Mouse (Mus musculus) liver, embryonic 13.5 days (tissue): ENCODE measurements around the gene Tcl1b5. TPM values are rescaled to one million over a fixed set of nuclear protein-coding genes. Genes with fewer than 3 reads are reported as not detected.
"Not testable (repeated sequence)": the region's sequence is repeated elsewhere in the genome, so short reads cannot be mapped to it uniquely, and the experiment has no call there.

Experiments used
- ATAC-seq: fragments of 200-750 bp; cut with Nextera tagmentation; 2 replicates; pipeline ENCODE4 v1.8.0; 2017; ENCODE audit warnings: low read depth, mild to moderate bottlenecking, moderate number of reproducible peaks, moderate library complexity
- DNase-seq: peaks from one replicate; pipeline ENCODE4 v3.0.0; 2022
- H3K27ac ChIP-seq: fragments of 300-500 bp; sonication (generic); 2 replicates; pipeline ENCODE4 v1.5.1; 2015; ENCODE audit warnings: moderate library complexity, mild to moderate bottlenecking, inconsistent platforms
- H3K27me3 ChIP-seq: fragments of 300-500 bp; sonication (generic); 2 replicates; pipeline ENCODE4 v1.6.1; 2015; ENCODE audit warnings: mild to moderate bottlenecking, inconsistent platforms
- H3K36me3 ChIP-seq: fragments of 300-500 bp; sonication (generic); 2 replicates; pipeline ENCODE4 v1.6.1; 2015; ENCODE audit warnings: mild to moderate bottlenecking, inconsistent platforms
- H3K4me1 ChIP-seq: fragments of 300-500 bp; sonication (generic); replicated peaks from 2 replicates; pipeline ENCODE4 v1.6.1; 2015; ENCODE audit warnings: inconsistent platforms
- H3K4me2 ChIP-seq: fragments of 300-500 bp; sonication (generic); 2 replicates; pipeline ENCODE4 v1.6.1; 2015; ENCODE audit warnings: inconsistent platforms, mild to moderate bottlenecking, moderate library complexity
- H3K4me3 ChIP-seq: fragments of 300-500 bp; sonication (generic); replicated peaks from 2 replicates; pipeline ENCODE4 v1.5.1; 2015; ENCODE audit warnings: mild to moderate bottlenecking, inconsistent platforms
- H3K9ac ChIP-seq: fragments of 300-500 bp; sonication (generic); 2 replicates; pipeline ENCODE4 v1.6.1; 2015; ENCODE audit warnings: mild to moderate bottlenecking, inconsistent platforms
- H3K9me3 ChIP-seq: fragments of 300-500 bp; sonication (generic); replicated peaks from 2 replicates; pipeline ENCODE4 v1.6.1; 2016; ENCODE audit warnings: inconsistent platforms
- WGBS: fragments of 180-500 bp; shearing (Covaris S2); methylation state at CpG from one replicate; pipeline ENCODE4 v1.1.7; 2015; ENCODE audit not compliant: insufficient replicate concordance; 5-methylcytosine and 5-hydroxymethylcytosine counted together
- polyA plus RNA-seq: library from polyadenylated mRNA; unstranded; fragments of >200 nt; fragmentation: Nextera tagmentation; extraction: Ambion mirVana; gene quantifications from 2 replicates; pipeline ENCODE4 v1.2.1, GENCODE M21; 2015

Gene Tcl1b5
- not detected in 2 replicates for polyA plus RNA-seq

DNA sequence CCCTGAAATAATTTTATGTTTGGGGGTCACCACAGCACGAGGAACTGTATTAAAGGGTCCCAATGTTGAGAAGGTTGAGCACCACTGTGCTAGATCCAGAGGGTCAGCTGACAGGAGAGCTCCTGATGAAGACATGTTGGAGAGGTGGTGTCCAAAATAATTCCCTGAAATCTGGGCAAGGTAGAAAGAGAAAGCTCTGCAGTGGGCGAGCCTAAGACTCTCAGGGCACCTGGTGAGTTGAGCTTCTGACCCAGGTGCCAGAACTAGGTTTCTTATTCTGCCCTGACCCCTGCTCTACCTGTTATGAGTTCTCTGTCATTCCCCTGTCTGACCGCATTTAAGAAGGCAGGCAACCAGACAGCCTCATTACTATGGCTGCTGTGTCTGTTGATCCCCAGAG is at the start of gene Tcl1b5:
Tcl1b5 (plus strand) TSS at position 301 of the 400 bp plus-strand sequence.
- not testable (repeated sequence) for H3K9me3 ChIP-seq, H3K27me3 ChIP-seq, H3K4me3 ChIP-seq, H3K4me1 ChIP-seq, ATAC-seq, DNase-seq, H3K4me2 ChIP-seq, H3K9ac ChIP-seq, H3K36me3 ChIP-seq, H3K27ac ChIP-seq
- 39% methylated on average over 3 of the region's 3 CpGs for WGBS

DNA sequence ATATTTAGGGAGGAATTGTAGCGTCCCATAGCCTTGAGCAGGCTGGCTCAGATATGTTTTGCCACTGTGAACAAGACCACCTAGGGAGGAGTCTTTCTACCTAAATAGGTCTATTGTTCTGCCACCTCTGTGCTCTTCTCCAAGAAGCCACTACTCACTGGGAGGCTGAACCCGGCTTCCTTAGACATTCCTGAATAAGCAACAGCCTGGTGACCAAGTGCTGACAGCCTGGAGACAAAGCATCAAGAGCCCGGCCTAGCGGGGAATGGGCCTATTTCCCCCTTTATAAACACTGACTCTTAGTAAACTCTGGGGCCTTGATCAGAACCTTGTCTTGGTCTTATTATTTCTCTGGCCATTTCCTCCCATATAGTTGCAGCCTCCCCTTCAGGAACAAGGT is 49.6 kb upstream of the Tcl1b5 start:
- no peak overlapping the region for H3K4me2 ChIP-seq
- WGBS, result 59% methylated on average over 4 of the region's 4 CpGs
- no peaks in the 10 kb centered on the region for H3K9me3 ChIP-seq
- H3K36me3 ChIP-seq, result no peaks in the 10 kb centered on the region
- H3K27me3 ChIP-seq, result no peaks in the 10 kb centered on the region
- H3K9ac ChIP-seq, result no peak overlapping the region
- ATAC-seq (no peak), DNase-seq (no peak)
- no peaks in the 10 kb centered on the region for H3K4me1 ChIP-seq
- H3K27ac ChIP-seq, result no peak overlapping the region
- no peak overlapping the region for H3K4me3 ChIP-seq

DNA sequence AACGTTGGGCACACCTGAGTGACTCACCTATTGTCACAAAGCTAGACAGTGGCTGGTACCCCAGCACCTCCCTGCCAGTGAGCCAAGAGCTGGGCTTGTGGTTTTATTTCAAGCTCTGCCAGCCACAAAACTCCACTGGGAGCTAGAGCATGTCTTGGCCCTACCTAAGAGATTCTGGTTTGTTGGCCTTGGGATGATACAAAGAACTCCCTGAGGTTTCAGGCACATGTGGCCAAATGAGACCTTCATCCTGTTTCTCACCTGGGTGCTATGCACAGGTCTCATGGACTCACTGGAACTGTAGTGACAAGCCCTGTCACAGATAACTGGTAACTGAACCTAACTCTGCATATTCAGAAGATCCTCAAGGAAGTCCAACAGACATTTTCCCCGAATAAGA is 48.5 kb upstream of the Tcl1b5 start:
- Histone ChIP-seq H3K27me3 (no peaks in the 10 kb centered on the region), H3K4me3 (no peak overlapping the region), H3K4me1 (no peaks in the 10 kb centered on the region), H3K4me2 (no peak overlapping the region), H3K9ac (no peak overlapping the region), H3K27ac (no peak overlapping the region), H3K36me3 (no peaks in the 10 kb centered on the region), H3K9me3 (no peaks in the 10 kb centered on the region)
- ATAC-seq, result no peak
- 39% methylated on average over 2 of the region's 2 CpGs for WGBS
- no peak for DNase-seq

DNA sequence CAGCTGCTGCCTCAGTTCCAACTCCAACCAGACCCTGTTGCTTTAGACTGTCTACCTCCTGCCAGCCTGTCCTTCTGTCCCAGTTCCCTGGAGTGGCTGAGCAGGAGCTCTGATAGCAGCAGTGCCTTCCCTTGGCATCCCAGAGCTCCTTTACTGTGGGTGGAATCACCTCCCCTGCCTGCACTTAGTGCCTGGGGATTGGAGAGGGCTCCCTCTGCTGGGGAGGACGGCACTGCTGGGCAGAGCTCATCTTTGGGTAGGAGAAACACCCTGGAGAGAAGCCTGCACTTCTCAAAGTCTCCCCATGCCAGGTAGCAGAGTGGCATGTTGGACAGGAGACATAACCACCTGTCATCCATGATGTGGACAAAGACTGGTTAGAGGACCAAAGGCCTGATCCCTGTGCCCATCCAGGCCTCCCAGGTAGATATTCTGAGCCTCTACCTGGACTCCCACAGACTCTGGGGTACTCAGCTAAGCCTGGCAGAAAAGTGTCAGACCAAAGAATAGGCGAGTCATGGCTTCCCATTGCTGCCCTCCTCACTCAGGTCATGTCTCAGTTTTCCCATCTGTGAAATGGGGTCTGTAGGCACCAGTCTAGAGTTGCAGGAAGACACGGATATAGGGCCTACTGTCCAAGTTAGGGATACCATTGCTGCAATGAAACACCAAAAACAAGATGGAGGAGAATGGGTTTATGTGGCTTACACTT is 46.5 kb upstream of the Tcl1b5 start:
- H3K27me3 ChIP-seq, H3K4me2 ChIP-seq, ATAC-seq, H3K4me3 ChIP-seq, H3K27ac ChIP-seq, DNase-seq, H3K36me3 ChIP-seq, H3K9me3 ChIP-seq, H3K4me1 ChIP-seq, H3K9ac ChIP-seq: not testable (repeated sequence)
- 19% methylated on average over 3 of the region's 3 CpGs for WGBS

DNA sequence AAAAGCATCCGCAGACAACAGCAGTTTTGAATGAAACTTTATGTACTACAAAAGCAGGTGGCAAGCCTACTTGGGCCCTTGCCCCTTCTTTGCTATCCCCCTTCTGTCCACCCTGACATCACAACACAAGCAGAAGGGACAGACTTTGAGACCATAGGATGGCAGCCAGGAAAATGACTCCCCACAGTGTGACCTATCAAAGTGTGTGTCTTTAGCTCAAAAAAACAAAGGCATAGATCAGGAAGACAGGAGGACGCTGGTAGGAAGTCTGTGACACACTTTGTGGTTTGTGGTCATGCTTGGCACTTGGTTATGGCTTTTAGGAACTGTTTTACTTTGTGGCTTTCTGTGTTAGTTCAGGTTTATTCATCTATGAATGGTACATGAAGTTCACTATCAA is 42.0 kb upstream of the Tcl1b5 start:
- H3K4me1 ChIP-seq, H3K36me3 ChIP-seq, H3K4me3 ChIP-seq, H3K4me2 ChIP-seq, ATAC-seq, H3K27me3 ChIP-seq, H3K9me3 ChIP-seq, H3K9ac ChIP-seq, DNase-seq, H3K27ac ChIP-seq: not testable (repeated sequence)
- 25% methylated on average over 2 of the region's 2 CpGs for WGBS

DNA sequence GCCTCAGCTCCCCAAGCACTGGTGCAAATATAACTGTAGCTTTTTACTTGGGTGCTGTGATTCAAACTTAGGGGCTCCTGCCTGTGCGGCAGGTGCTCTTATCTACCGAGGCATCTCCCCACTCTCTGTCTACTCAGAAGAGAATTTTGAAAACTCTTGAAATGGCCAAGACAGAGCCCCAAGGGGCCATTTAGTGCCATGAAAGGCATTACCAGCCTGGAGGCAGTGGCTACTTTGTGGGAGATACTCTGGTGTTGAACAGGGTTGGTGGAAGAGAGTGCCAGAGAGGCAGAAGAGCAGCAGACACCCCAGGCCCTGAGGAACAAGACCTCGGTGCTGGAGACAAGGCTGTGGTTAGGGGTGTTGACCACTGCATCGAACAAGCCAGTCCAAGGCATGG is 41.3 kb upstream of the Tcl1b5 start:
- not testable (repeated sequence) for H3K4me3 ChIP-seq, H3K27me3 ChIP-seq, DNase-seq, H3K4me2 ChIP-seq, H3K9me3 ChIP-seq, H3K4me1 ChIP-seq, H3K9ac ChIP-seq, H3K27ac ChIP-seq, H3K36me3 ChIP-seq, ATAC-seq
- WGBS, result 20% methylated on average over 4 of the region's 4 CpGs

DNA sequence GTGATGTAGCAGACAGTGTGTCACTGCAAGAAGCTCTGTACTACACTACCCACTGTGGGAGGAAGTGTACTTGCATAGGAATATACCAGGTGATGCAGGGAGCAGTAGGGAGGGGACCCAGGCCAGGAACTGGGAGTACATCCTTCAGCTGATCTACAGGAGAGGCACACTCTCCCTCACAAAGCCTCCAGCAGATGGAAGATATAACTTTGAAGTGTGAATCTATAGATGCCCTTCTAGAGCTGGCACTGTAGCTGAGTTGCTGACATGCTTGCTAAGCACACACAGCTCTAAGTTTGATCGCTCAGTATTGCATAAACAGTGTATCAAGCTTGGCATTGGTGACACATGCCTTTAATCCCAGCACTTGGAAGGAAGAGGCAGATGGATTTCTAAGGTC is 38.4 kb upstream of the Tcl1b5 start:
- ATAC-seq, H3K9ac ChIP-seq: not testable (repeated sequence)

DNA sequence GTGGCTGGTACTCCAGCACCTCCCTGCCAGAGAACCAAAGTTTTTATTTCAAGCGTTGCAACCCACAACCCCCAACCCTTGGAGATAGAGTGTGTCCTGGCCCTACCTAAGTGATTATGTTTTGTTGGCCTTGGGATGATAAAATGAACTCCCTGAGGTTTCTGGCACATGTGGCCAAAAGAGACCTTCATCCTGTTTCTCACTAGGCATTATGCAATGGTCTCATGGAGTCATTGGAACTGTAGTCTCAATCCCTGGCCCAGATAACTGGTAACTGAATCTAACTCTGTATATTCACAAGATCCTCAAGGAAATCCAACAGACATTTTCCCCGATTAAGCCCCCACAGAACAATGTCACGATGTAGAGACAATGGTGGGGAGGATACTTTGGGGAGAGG is 33.0 kb upstream of the Tcl1b5 start:
- no peak overlapping the region for H3K27ac ChIP-seq
- no peaks in the 10 kb centered on the region for H3K4me1 ChIP-seq
- H3K4me2 ChIP-seq, result no peak overlapping the region
- DNase-seq, result no peak
- H3K9me3 ChIP-seq, result no peaks in the 10 kb centered on the region
- no peak overlapping the region for H3K9ac ChIP-seq
- no peaks in the 10 kb centered on the region for H3K36me3 ChIP-seq
- H3K27me3 ChIP-seq, result no peaks in the 10 kb centered on the region
- no peak for ATAC-seq
- H3K4me3 ChIP-seq, result no peak overlapping the region
- WGBS, result 59% methylated on average over 3 of the region's 3 CpGs

More for the DNA sequence above, 38.4 kb upstream of the Tcl1b5 start:
- not testable (repeated sequence) for H3K9me3 ChIP-seq, H3K4me2 ChIP-seq, H3K4me3 ChIP-seq, H3K36me3 ChIP-seq, H3K4me1 ChIP-seq, H3K27ac ChIP-seq, H3K27me3 ChIP-seq, DNase-seq
- WGBS, result 61% methylated on average over 1 of the region's 1 CpGs

DNA sequence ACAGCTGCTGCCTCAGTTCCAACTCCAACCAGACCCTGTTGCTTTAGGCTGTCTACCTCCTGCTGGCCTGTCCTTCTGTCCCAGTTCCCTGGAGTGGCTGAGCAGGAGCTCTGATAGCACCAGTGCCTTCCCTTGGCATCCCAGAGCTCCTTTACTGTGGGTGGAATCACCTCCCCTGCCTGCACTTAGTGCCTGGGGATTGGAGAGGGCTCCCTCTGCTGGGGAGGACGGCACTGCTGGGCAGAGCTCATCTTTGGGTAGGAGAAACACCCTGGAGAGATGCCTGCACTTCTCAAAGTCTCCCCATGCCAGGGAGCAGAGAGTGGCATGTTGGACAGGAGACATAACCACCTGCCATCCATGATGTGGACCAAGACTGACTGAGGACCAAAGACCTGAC is 31.2 kb upstream of the Tcl1b5 start:
- WGBS, result 24% methylated on average over 1 of the region's 1 CpGs
- H3K4me2 ChIP-seq, H3K27ac ChIP-seq: not testable (repeated sequence)

DNA sequence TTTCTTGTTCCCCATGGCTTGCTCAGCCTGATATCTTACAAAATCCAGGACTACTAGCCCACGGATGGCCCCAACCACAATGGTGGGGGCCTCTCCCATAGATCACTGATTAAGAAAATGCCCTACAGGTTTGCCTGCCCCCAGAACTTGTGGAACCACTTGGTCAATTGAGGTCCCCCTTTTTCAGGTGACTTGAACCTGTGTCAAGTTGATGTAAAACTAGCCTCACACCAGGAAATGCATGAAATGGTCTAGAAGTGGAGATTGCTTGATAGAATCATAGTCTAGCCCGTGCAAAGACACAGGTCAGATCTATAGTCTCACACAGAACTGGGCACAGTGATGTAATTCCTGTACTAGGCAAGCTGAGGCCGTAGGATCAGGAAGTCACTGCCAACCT is 30.4 kb upstream of the Tcl1b5 start, which contains the start of gene Tcl1b2:
Tcl1b2 (plus strand) TSS at position 301 of the 400 bp plus-strand sequence.
- ATAC-seq (no peak), DNase-seq (no peak)
- Histone ChIP-seq H3K27ac (no peak within 1 kb of the TSS), H3K36me3 (no peaks in the 10 kb centered on the region), H3K27me3 (no peaks in the 10 kb centered on the region), H3K9ac (no peak within 1 kb of the TSS), H3K4me1 (no peaks in the 10 kb centered on the region), H3K9me3 (no peaks in the 10 kb centered on the region), H3K4me2 (no peak within 1 kb of the TSS), H3K4me3 (no peak within 1 kb of the TSS)
- 39% methylated on average over 3 of the region's 3 CpGs for WGBS

More for the DNA sequence above, 31.2 kb upstream of the Tcl1b5 start:
- ATAC-seq, H3K36me3 ChIP-seq, H3K4me1 ChIP-seq, H3K27me3 ChIP-seq, DNase-seq, H3K4me3 ChIP-seq, H3K9ac ChIP-seq, H3K9me3 ChIP-seq: not testable (repeated sequence)

DNA sequence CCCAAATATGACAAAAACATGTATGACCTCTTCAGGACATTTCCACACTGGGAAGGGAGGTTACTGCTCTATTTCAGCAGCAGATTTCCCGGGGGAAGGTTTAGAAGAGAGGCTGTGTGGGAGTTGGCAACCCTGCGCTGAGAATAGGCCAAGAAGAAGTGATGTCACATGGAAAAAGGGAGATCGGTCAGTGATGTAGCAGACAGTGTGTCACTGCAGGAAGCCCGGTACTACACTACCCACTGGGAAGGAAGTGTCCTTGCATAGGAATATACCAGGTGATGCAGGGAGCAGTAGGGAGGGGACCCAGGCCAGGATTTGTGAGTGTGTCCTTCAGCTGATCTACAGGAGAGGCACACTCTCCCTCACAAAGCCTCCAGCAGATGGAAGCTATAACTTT is 20.9 kb upstream of the Tcl1b5 start:
- DNase-seq, H3K4me3 ChIP-seq, H3K27ac ChIP-seq, H3K36me3 ChIP-seq, H3K27me3 ChIP-seq, H3K4me2 ChIP-seq, H3K4me1 ChIP-seq, H3K9ac ChIP-seq, H3K9me3 ChIP-seq, ATAC-seq: not testable (repeated sequence)
- 43% methylated on average over 4 of the region's 4 CpGs for WGBS

DNA sequence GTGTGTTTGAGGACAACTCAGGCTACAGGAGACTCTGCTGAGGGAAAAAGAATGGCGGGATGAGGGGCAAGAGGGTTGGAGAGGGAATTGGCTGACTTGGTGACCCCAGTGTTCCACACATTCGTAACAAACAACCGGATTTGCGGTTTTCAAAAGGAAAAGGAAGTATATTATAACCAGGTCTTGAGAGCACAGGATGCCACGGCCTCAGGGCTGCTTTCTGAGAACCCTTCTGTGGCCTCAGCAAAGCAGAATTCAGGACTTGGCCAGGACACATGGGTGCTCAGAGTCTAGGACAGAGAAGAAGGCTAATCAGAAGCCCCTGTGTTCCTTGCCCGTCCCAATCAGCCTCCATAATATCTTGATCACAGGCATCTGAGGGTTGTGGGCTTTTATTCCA is 17.3 kb upstream of the Tcl1b5 start:
- DNase-seq (no peak), ATAC-seq (no peak)

More for the DNA sequence above, 17.3 kb upstream of the Tcl1b5 start:
- Histone ChIP-seq H3K4me2 (no peak overlapping the region), H3K36me3 (no peaks in the 10 kb centered on the region), H3K27me3 (no peaks in the 10 kb centered on the region), H3K9ac (no peak overlapping the region), H3K4me1 (no peaks in the 10 kb centered on the region), H3K4me3 (no peak overlapping the region), H3K9me3 (no peaks in the 10 kb centered on the region), H3K27ac (no peak overlapping the region)
- 52% methylated on average over 6 of the region's 6 CpGs for WGBS
